Mouse (Mus musculus) CH12.LX (cell line): Measurements from ENCODE around the gene Aldh1a2. TPM values are rescaled to one million over a fixed set of nuclear protein-coding genes. Genes with fewer than 3 reads are reported as not detected.

Experiments used
- DNase-seq: peaks from one replicate; pipeline ENCODE4 v3.0.0-alpha.2; 2013; ENCODE audit errors: extremely low read depth
- H3K27ac ChIP-seq: 2 replicates; pipeline ENCODE4 v1.5.1; 2012; ENCODE audit warnings: low read depth, mild to moderate bottlenecking, control low read depth, moderate library complexity; ENCODE audit not compliant: insufficient read depth
- H3K27me3 ChIP-seq: replicated peaks from 2 replicates; pipeline ENCODE3; 2012; ENCODE audit warnings: inconsistent platforms
- H3K36me3 ChIP-seq, 2 experiments: replicated peaks in 1 of 2; 2 replicates each; pipeline versions ENCODE3 to v1.6.1; 2012; ENCODE audit warnings: inconsistent platforms in 1 of 2, low read length in 1 of 2, mild to moderate bottlenecking in 1 of 2, mixed read lengths in 1 of 2, moderate library complexity in 1 of 2; ENCODE audit not compliant: control insufficient read depth in 1 of 2, insufficient read depth in 1 of 2
- H3K4me1 ChIP-seq, 2 experiments: 2 replicates each; pipeline ENCODE4 v1.6.1; 2012; ENCODE audit warnings: inconsistent platforms in 1 of 2, moderate library complexity in 1 of 2; ENCODE audit not compliant: insufficient read depth in 2 of 2, control insufficient read depth in 1 of 2
- H3K4me2 ChIP-seq: 2 replicates; pipeline ENCODE4 v1.6.1; 2012; ENCODE audit warnings: low read depth, mild to moderate bottlenecking, control low read depth; ENCODE audit not compliant: poor library complexity, insufficient read depth, severe bottlenecking
- H3K4me3 ChIP-seq, 3 experiments: fragments of 150-350 bp in 1 of 3; sonication (generic) in 1 of 3; replicated peaks in 1 of 3; 2 replicates each; pipeline versions ENCODE3 to v1.5.1; 2011 to 2012; ENCODE audit warnings: low read depth in 2 of 3, low read length in 2 of 3, mild to moderate bottlenecking in 2 of 3, moderate library complexity in 2 of 3, control low read depth in 1 of 3, improper control_type of control experiment in 1 of 3, inconsistent platforms in 1 of 3, mixed read lengths in 1 of 3; ENCODE audit not compliant: poor library complexity in 1 of 3
- H3K79me2 ChIP-seq: replicated peaks from 2 replicates; pipeline ENCODE4 v1.6.1; 2012; ENCODE audit warnings: mild to moderate bottlenecking, moderate library complexity; ENCODE audit not compliant: control insufficient read depth, poor library complexity, insufficient read depth, severe bottlenecking; ENCODE audit errors: extremely low read depth
- H3K9ac ChIP-seq: 2 replicates; pipeline ENCODE4 v1.6.1; 2012; ENCODE audit warnings: low read depth, mild to moderate bottlenecking, control low read depth, moderate library complexity; ENCODE audit not compliant: insufficient read depth
- H3K9me3 ChIP-seq: replicated peaks from 2 replicates; pipeline ENCODE3; 2012; ENCODE audit warnings: low read length, inconsistent platforms, mixed read lengths
- BHLHE40 ChIP-seq: IDR thresholded peaks from 2 replicates; pipeline ENCODE4 v1.6.1; 2011; ENCODE audit warnings: mild to moderate bottlenecking, low read depth, low read length, improper control_type of control experiment
- CHD1 ChIP-seq: IDR thresholded peaks from 2 replicates; pipeline ENCODE4 v1.6.1; 2012; ENCODE audit warnings: low read depth, low read length, improper control_type of control experiment, inconsistent platforms
- CTCF ChIP-seq, 2 experiments: IDR thresholded peaks in 1 of 2; conservative IDR thresholded peaks in 1 of 2; 2 replicates each; pipeline ENCODE4 v1.5.1; 2011 to 2012; ENCODE audit warnings: low read depth in 2 of 2, low read length in 2 of 2, improper control_type of control experiment in 1 of 2, inconsistent platforms in 1 of 2, mild to moderate bottlenecking in 1 of 2, moderate library complexity in 1 of 2
- ELF1 ChIP-seq: IDR thresholded peaks from 2 replicates; pipeline ENCODE4 v1.6.1; 2014; ENCODE audit warnings: low read depth, mild to moderate bottlenecking, inconsistent platforms, low read length, improper control_type of control experiment
- EP300 ChIP-seq: IDR thresholded peaks from 2 replicates; pipeline ENCODE4 v1.6.1; 2011; ENCODE audit warnings: low read length, improper control_type of control experiment
- ETS1 ChIP-seq: conservative IDR thresholded peaks from 2 replicates; pipeline ENCODE4 v1.6.1; 2012; ENCODE audit warnings: low read depth, mild to moderate bottlenecking, inconsistent platforms, low read length, improper control_type of control experiment, moderate library complexity
- GABPA ChIP-seq: IDR thresholded peaks from 2 replicates; pipeline ENCODE4 v1.6.1; 2012; ENCODE audit warnings: low read depth, low read length, improper control_type of control experiment, inconsistent platforms; ENCODE audit not compliant: insufficient replicate concordance
- HCFC1 ChIP-seq: IDR thresholded peaks from 2 replicates; pipeline ENCODE4 v1.6.1; 2012; ENCODE audit warnings: low read depth, mild to moderate bottlenecking, inconsistent platforms, low read length, improper control_type of control experiment
- MAZ ChIP-seq: IDR thresholded peaks from 2 replicates; pipeline ENCODE4 v1.6.1; 2012; ENCODE audit warnings: low read depth, mild to moderate bottlenecking, inconsistent platforms, low read length, improper control_type of control experiment, moderate library complexity
- MEF2A ChIP-seq: IDR thresholded peaks from 2 replicates; pipeline ENCODE4 v1.6.1; 2014; ENCODE audit warnings: low read depth, mild to moderate bottlenecking, inconsistent platforms, low read length, improper control_type of control experiment, borderline replicate concordance
- MXI1 ChIP-seq: IDR thresholded peaks from 2 replicates; pipeline ENCODE4 v1.6.1; 2011; ENCODE audit warnings: mild to moderate bottlenecking, low read depth, low read length, improper control_type of control experiment
- MYC ChIP-seq: IDR thresholded peaks from 2 replicates; pipeline ENCODE4 v1.6.1; 2011; ENCODE audit warnings: low read depth, mild to moderate bottlenecking, improper control_type of control experiment, low read length
- NRF1 ChIP-seq: IDR thresholded peaks from 2 replicates; pipeline ENCODE4 v1.6.1; 2014; ENCODE audit warnings: low read depth, mild to moderate bottlenecking, inconsistent platforms, low read length, improper control_type of control experiment, moderate library complexity
- PAX5 ChIP-seq: IDR thresholded peaks from 2 replicates; pipeline ENCODE4 v1.6.1; 2012; ENCODE audit warnings: low read length, inconsistent platforms, mixed read lengths
- POLR2A ChIP-seq: IDR thresholded peaks from 2 replicates; pipeline ENCODE4 v1.6.1; 2011; ENCODE audit warnings: low read depth, mild to moderate bottlenecking, improper control_type of control experiment, low read length
- POLR2AphosphoS2 ChIP-seq: IDR thresholded peaks from 2 replicates; pipeline ENCODE4 v1.6.1; 2011; ENCODE audit warnings: low read depth, low read length, improper control_type of control experiment
- RAD21 ChIP-seq: IDR thresholded peaks from 2 replicates; pipeline ENCODE4 v1.6.1; 2011; ENCODE audit warnings: low read depth, mild to moderate bottlenecking, low read length, improper control_type of control experiment, moderate library complexity
- SIN3A ChIP-seq: IDR thresholded peaks from 2 replicates; pipeline ENCODE4 v1.6.1; 2012; ENCODE audit warnings: low read length, improper control_type of control experiment, inconsistent platforms
- TBP ChIP-seq: conservative IDR thresholded peaks from 2 replicates; pipeline ENCODE4 v1.6.1; 2011; ENCODE audit warnings: low read depth, low read length, improper control_type of control experiment
- TCF12 ChIP-seq: IDR thresholded peaks from 2 replicates; pipeline ENCODE4 v1.6.1; 2014; ENCODE audit warnings: low read depth, mild to moderate bottlenecking, inconsistent platforms, low read length, improper control_type of control experiment
- UBTF ChIP-seq: IDR thresholded peaks from 2 replicates; pipeline ENCODE4 v1.6.1; 2012; ENCODE audit warnings: low read depth, mild to moderate bottlenecking, inconsistent platforms, low read length, improper control_type of control experiment, moderate library complexity
- USF1 ChIP-seq: IDR thresholded peaks from 2 replicates; pipeline ENCODE4 v1.6.1; 2014; ENCODE audit warnings: low read depth, mild to moderate bottlenecking, inconsistent platforms, low read length, improper control_type of control experiment
- USF2 ChIP-seq: conservative IDR thresholded peaks from 2 replicates; pipeline ENCODE4 v1.6.1; 2011; ENCODE audit warnings: low read depth, low read length, improper control_type of control experiment
- ZKSCAN1 ChIP-seq: IDR thresholded peaks from 2 replicates; pipeline ENCODE4 v1.6.1; 2012; ENCODE audit warnings: low read depth, inconsistent platforms, low read length, improper control_type of control experiment, borderline replicate concordance
- ZMIZ1 ChIP-seq: IDR thresholded peaks from 2 replicates; pipeline ENCODE4 v1.6.1; 2012; ENCODE audit warnings: low read depth, mild to moderate bottlenecking, inconsistent platforms, low read length, improper control_type of control experiment
- ZNF384 ChIP-seq: IDR thresholded peaks from 2 replicates; pipeline ENCODE4 v1.6.1; 2012; ENCODE audit warnings: low read depth, low read length, improper control_type of control experiment, inconsistent platforms
- dilution Hi-C: fragments of 300-500 bp; cut with MboI; formaldehyde crosslinking; loops from 2 replicates; pipeline ENCODE4 v1.14.3; 2020; ENCODE audit warnings: low sequenced_read_pairs; ENCODE audit not compliant: extremely low pct_unique_long_range_greater_than_20kb, extremely low pct_ligation_motif_present
- in situ Hi-C: fragments of 300-500 bp; cut with MboI; formaldehyde crosslinking; loops from 3 replicates; pipeline ENCODE4 v1.14.3; 2019; ENCODE audit warnings: low sequenced_read_pairs, low pct_ligation_motif_present, low pct_unique_long_range_greater_than_20kb, mixed read lengths
- polyA plus RNA-seq: library from polyadenylated mRNA; unstranded; fragments of >175 nt; gene quantifications from 2 replicates; pipeline ENCODE4 v1.2.1, GENCODE M21; 2012; ENCODE audit warnings: low read depth; ENCODE audit not compliant: insufficient read length
- total RNA-seq, 2 experiments: library from RNA; depleted of rRNA; stranded (reverse); fragments of 300-350 nt in 1 of 2; fragments of >200 nt in 1 of 2; gene quantifications; 2 replicates each; pipeline ENCODE4 v1.2.3; 2012 to 2014

Gene Aldh1a2
- total and polyA plus RNA-seq, 3 experiments, result 0.77 to 11.9 (median 1.4) TPM

DNA sequence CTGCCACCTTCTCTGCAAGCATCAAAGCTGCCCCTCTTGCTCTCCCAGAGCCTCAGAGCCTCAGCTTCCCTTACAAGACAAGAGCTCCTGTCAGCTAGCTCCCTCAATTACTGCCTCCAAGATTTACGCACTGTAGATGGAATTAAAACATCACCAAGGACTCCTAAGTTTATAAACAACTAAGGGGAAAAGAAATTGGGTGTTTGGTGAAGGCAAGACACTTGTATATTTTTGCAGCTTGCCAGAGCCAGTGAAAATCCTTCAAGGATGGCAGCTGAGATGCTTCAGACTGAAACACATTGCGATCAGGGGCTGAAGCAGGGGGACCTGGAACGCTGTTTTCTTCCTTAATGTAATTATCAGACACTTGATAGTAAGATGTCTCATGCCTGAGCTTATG lies 47.1 kb downstream of the Aldh1a2 start:
- peaks cover 0 to 2% of the 10 kb centered on the region in 2 experiments for H3K36me3 ChIP-seq
- H3K27me3 ChIP-seq, result no peaks in the 10 kb centered on the region
- DNase-seq, result no peak
- H3K4me3 ChIP-seq, result no peak overlapping the region
- H3K4me1 ChIP-seq, result peaks cover 6% of the 10 kb centered on the region in 2 experiments
- in situ Hi-C loops (no loop called here), dilution Hi-C loops (no loop called here)
- H3K79me2 ChIP-seq, result no peaks in the 10 kb centered on the region
- no peak overlapping the region for H3K4me2 ChIP-seq
- H3K27ac ChIP-seq, result no peak overlapping the region
- TF ChIP-seq EP300, result no peak
- no peak for TF ChIP-seq MYC
- TF ChIP-seq RAD21, result no peak
- TF ChIP-seq CHD1, result no peak
- TF ChIP-seq MAZ, result no peak
- TF ChIP-seq POLR2A, result no peak
- TF ChIP-seq USF2, result no peak
- TF ChIP-seq ZKSCAN1, result no peak
- TF ChIP-seq BHLHE40, result no peak
- no peak for TF ChIP-seq USF1
- TF ChIP-seq CTCF (conservative IDR thresholded peaks at IDR 0.05 in 1 of 2, IDR thresholded peaks at IDR 0.05 in 1 of 2; ENCODE audit: low read depth in 2 of 2, low read length in 2 of 2), result no peak
- TF ChIP-seq TBP, result no peak
- TF ChIP-seq UBTF, result no peak
- TF ChIP-seq MEF2A, result no peak
- TF ChIP-seq MXI1, result no peak
- H3K9me3 ChIP-seq, result no peaks in the 10 kb centered on the region
- no peak overlapping the region for H3K9ac ChIP-seq

DNA sequence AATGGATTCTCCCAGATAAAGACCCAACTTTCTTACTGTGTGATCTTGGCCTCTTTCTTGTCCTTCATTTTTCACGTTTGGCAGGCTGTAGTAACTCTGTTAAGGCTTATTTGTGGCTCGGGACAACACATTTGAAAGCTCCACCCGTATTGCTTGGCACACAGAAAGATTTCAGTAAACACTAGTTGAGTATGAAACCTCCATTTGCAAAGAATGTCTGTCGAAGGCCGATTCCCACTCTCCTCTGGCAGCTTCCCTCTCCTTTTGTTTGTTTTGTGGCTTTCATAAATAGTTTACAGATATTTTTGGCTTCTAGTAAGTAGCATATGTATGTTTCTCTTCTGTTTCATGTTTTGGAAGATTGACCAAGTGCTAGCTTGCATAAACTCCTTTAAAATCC lies 54.1 kb downstream of the Aldh1a2 start:
- Histone ChIP-seq H3K9me3 (no peaks in the 10 kb centered on the region), H3K27ac (no peak overlapping the region), H3K27me3 (no peaks in the 10 kb centered on the region), H3K79me2 (no peaks in the 10 kb centered on the region), H3K36me3 (no peaks in the 10 kb centered on the region), H3K9ac (no peak overlapping the region), H3K4me3 (no peak overlapping the region), H3K4me2 (no peak overlapping the region), H3K4me1 (no peaks in the 10 kb centered on the region)
- no peak for TF ChIP-seq NRF1
- no peak for TF ChIP-seq MXI1
- TF ChIP-seq POLR2AphosphoS2, result no peak
- no peak for TF ChIP-seq HCFC1
- TF ChIP-seq ELF1, result no peak
- TF ChIP-seq ETS1, result no peak
- no peak for TF ChIP-seq EP300
- TF ChIP-seq ZNF384, result no peak
- no peak for TF ChIP-seq USF1
- no peak for TF ChIP-seq ZMIZ1
- no peak for TF ChIP-seq GABPA
- no peak for TF ChIP-seq SIN3A
- no peak for TF ChIP-seq UBTF
- no peak for TF ChIP-seq RAD21
- TF ChIP-seq TCF12, result no peak
- no peak for TF ChIP-seq MEF2A
- no peak for TF ChIP-seq PAX5
- in situ Hi-C loops, result no loop called here
- dilution Hi-C loops, result no loop called here
- DNase-seq, result no peak
